Comparison of ENCODE assay signal across 8 mouse cellular contexts in the genomic region with DNA sequence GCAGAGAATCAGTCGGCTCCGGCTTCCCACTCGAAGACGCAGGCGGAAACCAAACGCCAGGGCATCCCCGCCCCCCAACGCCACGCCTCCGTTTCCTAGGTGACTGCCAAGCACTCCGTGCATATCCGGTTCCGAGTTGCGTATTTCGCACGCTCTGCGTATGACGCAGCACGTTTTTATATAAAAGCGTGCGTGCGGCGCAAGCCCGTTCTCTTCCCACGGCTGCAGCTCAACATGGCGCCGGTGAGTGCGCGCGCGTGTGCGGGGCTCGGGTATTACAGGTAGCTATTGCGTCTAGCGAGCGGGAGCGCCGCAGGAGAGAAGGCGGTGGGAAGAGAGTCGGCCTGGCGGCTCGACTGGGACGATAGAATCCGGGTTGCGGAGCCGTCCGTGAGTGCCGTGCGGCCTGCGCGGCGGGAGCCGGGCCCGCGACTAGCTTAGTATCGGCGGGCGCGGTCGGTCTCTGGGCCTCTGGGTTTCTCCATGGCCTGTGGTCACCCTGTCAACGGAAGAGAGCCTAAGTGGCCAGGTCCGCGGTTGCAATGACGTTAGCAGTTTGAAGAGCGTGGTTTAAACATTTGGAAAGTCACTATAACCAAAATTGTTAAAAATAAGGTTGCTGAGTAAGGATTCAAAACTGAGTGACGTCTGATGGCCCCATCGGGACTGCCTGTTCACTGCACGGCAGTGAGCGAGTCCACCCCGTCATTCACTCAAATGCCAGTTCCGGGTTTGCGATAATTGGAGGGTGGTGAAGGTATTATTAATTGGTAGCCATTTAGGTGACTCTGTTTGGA. TPM values are rescaled to one million over a fixed set of nuclear protein-coding genes. Genes with fewer than 3 reads are reported as not detected.
DNase-seq lines count a peak whose midpoint lies in the region; ATAC-seq lines count a peak whose summit lies in the region.

A gene (plus strand): TSS at position 136 of the 797 bp plus-strand sequence.

- H3K36me3 ChIP-seq in hindbrain, embryonic 16.5 days (ENCODE audit: control insufficient read depth, insufficient read depth, low read length) = 0 out of 2 replicates have a peak, but pooled peaks cover 3% of the 10 kb centered on the region
- no peaks in the 10 kb centered on the region for H3K36me3 ChIP-seq in macrophage (ENCODE audit: inconsistent target)

- peak; percentile 90 for DNase-seq in WW6 (ENCODE audit: low read depth, low spot score)
- DNase-seq in cerebellum, postnatal 4 days (ENCODE audit: low spot score in 2 of 2) = peak; percentile 93 to 95
- peak; percentile 99 for DNase-seq in gastrocnemius, adult 18-20 months (ENCODE audit: low spot score)
- DNase-seq in left cerebral cortex, adult 18-20 months (ENCODE audit: low spot score in 2 of 2) = peak; percentile 98 to 99
- DNase-seq in right cerebral cortex, adult 18-20 months = peak; percentile 98
- DNase-seq in urinary bladder, postnatal 10 days (ENCODE audit: low spot score) = peak; percentile 96

- WGBS in hindbrain, embryonic 16.5 days = under 1% methylated on average over 72 of the region's 72 CpGs
- WGBS in macrophage (ENCODE audit: missing documents) = under 1% methylated on average over 67 of the region's 72 CpGs

- H3K27ac ChIP-seq in hindbrain, embryonic 16.5 days (ENCODE audit: low read depth, low read length) = peak within 1 kb of the TSS; percentile 78
- H3K27ac ChIP-seq in macrophage = peak within 1 kb of the TSS; percentile 54

- H3K9me3 ChIP-seq in hindbrain, embryonic 16.5 days (ENCODE audit: control insufficient read depth, low read length) = no peaks in the 10 kb centered on the region

- ATAC-seq in hindbrain, embryonic 16.5 days = peak; percentile 100

- peak within 1 kb of the TSS; percentile 78 for H3K4me2 ChIP-seq in hindbrain, embryonic 16.5 days (ENCODE audit: low read length)

- H3K4me3 ChIP-seq in hindbrain, embryonic 16.5 days (ENCODE audit: low read length) = peak within 1 kb of the TSS; percentile 56
- H3K4me3 ChIP-seq in macrophage (ENCODE audit: inconsistent target) = peak within 1 kb of the TSS; percentile 67

- H3K27me3 ChIP-seq in hindbrain, embryonic 16.5 days (replicated peaks; ENCODE audit: control insufficient read depth, insufficient read depth, low read length) = no peaks in the 10 kb centered on the region

- peaks cover 11% of the 10 kb centered on the region for H3K4me1 ChIP-seq in hindbrain, embryonic 16.5 days (ENCODE audit: control insufficient read depth, insufficient read depth, low read depth, low read length)

- H3K79me2 ChIP-seq in macrophage (ENCODE audit: inconsistent target) = peaks cover 13% of the 10 kb centered on the region

- peak within 1 kb of the TSS; percentile 80 for H3K9ac ChIP-seq in hindbrain, embryonic 16.5 days (ENCODE audit: low read depth, low read length)

RNA-seq across cellular contexts. Expression of the gene that starts here (rescaled TPM):
- total RNA-seq in gastrocnemius, adult 18-20 months (2021) = 100 to 1,000 TPM; 101 to 115 TPM
- polyA plus RNA-seq in hindbrain, embryonic 16.5 days (2015; fragmentation: Nextera tagmentation; extraction: Ambion mirVana) = 188 and 219 TPM in 2 replicates
- 100 to 1,000 TPM; 239 to 254 TPM for total RNA-seq in left cerebral cortex, adult 18-20 months (2021)
- 10 to 100 TPM; 12.2 to 56.6 (median 25.6) TPM for total RNA-seq in macrophage (2018; cell fraction: chromatin; rRNA removed)
- 100 to 1,000 TPM in 9 of 26 experiments, 10 to 100 TPM in 17; 48.0 to 167 (median 86.5) TPM for total RNA-seq in macrophage (2018; cell fraction: cytosol; rRNA removed)
- total RNA-seq in macrophage (2018; cell fraction: nucleus; rRNA removed) = 10 to 100 TPM; 19.5 to 61.3 (median 36.6) TPM
- polyA plus RNA-seq in macrophage (2018) = 25.0 to 190 TPM (median 105 TPM) in 3 replicates

Comparison
In these comparisons a context has a peak if more than half of its experiments do, and no peak if none do; other contexts are left out.
1. Peak in every context shown above with its lines: DNase-seq, ATAC-seq, H3K4me3 ChIP-seq and H3K27ac ChIP-seq.